Mouse (Mus musculus) E14TG2a.4 (cell line): Measurements from ENCODE around the gene Dlk2.

ENCODE experiments used
- H3K27me3 ChIP-seq: 2 replicates; pipeline ENCODE4 v1.6.1; 2014; ENCODE audit warnings: low read length, control low read depth; ENCODE audit not compliant: insufficient read depth
- H3K36me3 ChIP-seq: 2 replicates; pipeline ENCODE4 v1.6.1; 2014; ENCODE audit warnings: low read length, control low read depth; ENCODE audit not compliant: insufficient read depth
- H3K4me1 ChIP-seq: replicated peaks from 2 replicates; pipeline ENCODE4 v1.6.1; 2014; ENCODE audit warnings: low read depth, low read length, control low read depth
- H3K4me3 ChIP-seq: replicated peaks from 2 replicates; pipeline ENCODE4 v1.5.1; 2014; ENCODE audit warnings: mild to moderate bottlenecking, low read length
- H3K9me3 ChIP-seq: 2 replicates; pipeline ENCODE4 v1.6.1; 2014; ENCODE audit warnings: low read length, control low read depth
- CTCF ChIP-seq: conservative IDR thresholded peaks from 2 replicates; pipeline ENCODE4 v1.5.1; 2014; ENCODE audit warnings: low read length
- NANOG ChIP-seq: IDR thresholded peaks from 2 replicates; pipeline ENCODE4 v1.6.1; 2014; ENCODE audit warnings: borderline replicate concordance, low read length, mixed read lengths
- POU5F1 ChIP-seq: IDR thresholded peaks from 2 replicates; pipeline ENCODE4 v1.6.1; 2014; ENCODE audit warnings: low read length, borderline replicate concordance

Gene Dlk2

GRCm38 (mm10) chr17:46297364-46298219 is at the start of gene Dlk2:
Gene Dlk2, plus strand, starts transcription at chr17:46297421.
- no peak for TF ChIP-seq NANOG
- no peak for TF ChIP-seq CTCF
- TF ChIP-seq POU5F1 = no peak
- Histone ChIP-seq H3K36me3 (no peaks in the 10 kb centered on the region), H3K27me3 (peaks cover 78% of the 10 kb centered on the region), H3K4me3 (peak within 1 kb of the TSS; percentile 80), H3K9me3 (no peaks in the 10 kb centered on the region), H3K4me1 (peaks cover 33% of the 10 kb centered on the region)

- Histone ChIP-seq H3K4me3 (peak within 1 kb of the TSS; percentile 99), H3K4me1 (peaks cover 84% of the 10 kb centered on the region), H3K36me3 (peaks cover 84% of the 10 kb centered on the region), H3K9me3 (no peaks in the 10 kb centered on the region), H3K27me3 (no peaks in the 10 kb centered on the region)
- no peak for TF ChIP-seq POU5F1
- TF ChIP-seq CTCF = no peak
- no peak for TF ChIP-seq NANOG
Measured at GRCm38 (mm10) chr17:46247512-46248188, 49.6 kb upstream of the Dlk2 start, which contains the start of the genes Polr1c and Yipf3. Gene Polr1c, minus strand, starts transcription at chr17:46248054. Gene Yipf3, plus strand, starts transcription at chr17:46248080.

- Histone ChIP-seq H3K9me3 (no peaks in the 10 kb centered on the region), H3K27me3 (no peaks in the 10 kb centered on the region), H3K36me3 (peaks cover 79% of the 10 kb centered on the region), H3K4me1 (peaks cover 84% of the 10 kb centered on the region), H3K4me3 (peak overlapping the region; percentile 99)
- TF ChIP-seq NANOG (no peak), CTCF (no peak), POU5F1 (no peak)
Measured at GRCm38 (mm10) chr17:46248189-46248522, 49.1 kb upstream of the Dlk2 start.

- TF ChIP-seq CTCF = 0 out of 2 replicates have a peak, but pooled peaks have one; percentile 3
- TF ChIP-seq POU5F1 = no peak
- H3K9me3 ChIP-seq = no peaks in the 10 kb centered on the region
- peaks cover 72% of the 10 kb centered on the region for H3K4me1 ChIP-seq
- peaks cover 25% of the 10 kb centered on the region for H3K27me3 ChIP-seq
- peaks cover 49% of the 10 kb centered on the region for H3K36me3 ChIP-seq
- H3K4me3 ChIP-seq = no peak overlapping the region
Measured at GRCm38 (mm10) chr17:46251174-46251573, 46.0 kb upstream of the Dlk2 start.

GRCm38 (mm10) chr17:46252571-46253451 is 44.4 kb upstream of the Dlk2 start:
- Histone ChIP-seq H3K9me3 (no peaks in the 10 kb centered on the region), H3K4me3 (peak overlapping the region; percentile 81)
- TF ChIP-seq POU5F1 = no peak
- TF ChIP-seq CTCF = peak; percentile 76

GRCm38 (mm10) chr17:46253452-46254084 is 43.7 kb upstream of the Dlk2 start, which contains the start of gene Lrrc73:
Gene Lrrc73, plus strand, starts transcription at chr17:46253531.
- TF ChIP-seq NANOG (no peak), POU5F1 (no peak), CTCF (no peak)

More at GRCm38 (mm10) chr17:46252571-46253451, 44.4 kb upstream of the Dlk2 start:
- Histone ChIP-seq H3K27me3 (peaks cover 25% of the 10 kb centered on the region), H3K36me3 (peaks cover 54% of the 10 kb centered on the region), H3K4me1 (peaks cover 63% of the 10 kb centered on the region)

GRCm38 (mm10) chr17:46254106-46254505 is 43.1 kb upstream of the Dlk2 start:
- Histone ChIP-seq H3K27me3 (peaks cover 25% of the 10 kb centered on the region), H3K4me3 (peak overlapping the region; percentile 81), H3K4me1 (peaks cover 69% of the 10 kb centered on the region), H3K9me3 (no peaks in the 10 kb centered on the region), H3K36me3 (peaks cover 62% of the 10 kb centered on the region)
- TF ChIP-seq POU5F1 = no peak
- no peak for TF ChIP-seq CTCF
- TF ChIP-seq NANOG = no peak

More at GRCm38 (mm10) chr17:46253452-46254084, 43.7 kb upstream of the Dlk2 start, which contains the start of gene Lrrc73:
- H3K4me1 ChIP-seq = peaks cover 69% of the 10 kb centered on the region
- H3K9me3 ChIP-seq = no peaks in the 10 kb centered on the region
- peak within 1 kb of the TSS; percentile 81 for H3K4me3 ChIP-seq
- H3K27me3 ChIP-seq = peaks cover 25% of the 10 kb centered on the region
- peaks cover 61% of the 10 kb centered on the region for H3K36me3 ChIP-seq

GRCm38 (mm10) chr17:46255147-46255546 is 42.1 kb upstream of the Dlk2 start:
- Histone ChIP-seq H3K9me3 (no peaks in the 10 kb centered on the region), H3K4me3 (no peak overlapping the region), H3K4me1 (peaks cover 69% of the 10 kb centered on the region), H3K27me3 (peaks cover 25% of the 10 kb centered on the region), H3K36me3 (peaks cover 62% of the 10 kb centered on the region)
- TF ChIP-seq NANOG (no peak), POU5F1 (no peak), CTCF (no peak)
